Mouse (Mus musculus) neutrophil, adult 5-6 weeks (primary cell): Measurements from ENCODE around the gene Srsf5. TPM values are rescaled to one million over a fixed set of nuclear protein-coding genes. Genes with fewer than 3 reads are reported as not detected.

Source experiments
- ATAC-seq: fragments of 151-379, 151-347 bp; 2 replicates; pipeline ENCODE4 v1.8.0; 2017; ENCODE audit warnings: mild to moderate bottlenecking, moderate TSS enrichment; ENCODE audit not compliant: insufficient number of reproducible peaks, poor library complexity, low FRiP score, severe bottlenecking; ENCODE audit errors: extremely low read depth
- total RNA-seq: library from RNA; stranded (forward); fragments of 200-1000 nt; gene quantifications from 2 replicates; pipeline ENCODE4 v1.2.3, GENCODE M21; 2017

Srsf5 gene
- total RNA-seq: 1,537 and 1,538 TPM in 2 replicates

GRCm38 (mm10) chr12:80945334-80945995 lies at the start of gene Srsf5:
Gene Srsf5, plus strand, starts transcription at chr12:80945504.
- ATAC-seq: peak; percentile 86

GRCm38 (mm10) chr12:80909631-80910030 lies 35.7 kb upstream of the Srsf5 start:
- ATAC-seq: no peak

GRCm38 (mm10) chr12:80917764-80918163 lies 27.5 kb upstream of the Srsf5 start:
- ATAC-seq: peak; percentile 75

GRCm38 (mm10) chr12:80921301-80921700 lies 24.0 kb upstream of the Srsf5 start:
- ATAC-seq: no peak

- no peak for ATAC-seq
Measured at GRCm38 (mm10) chr12:80922869-80923268, 22.4 kb upstream of the Srsf5 start.

GRCm38 (mm10) chr12:80923602-80924001 lies 21.7 kb upstream of the Srsf5 start:
- no peak for ATAC-seq

GRCm38 (mm10) chr12:80924205-80924604 lies 21.1 kb upstream of the Srsf5 start:
- no peak for ATAC-seq

GRCm38 (mm10) chr12:80925919-80926318 lies 19.4 kb upstream of the Srsf5 start:
- ATAC-seq: no peak

GRCm38 (mm10) chr12:80926550-80926949 lies 18.8 kb upstream of the Srsf5 start:
- ATAC-seq: no peak

- ATAC-seq: no peak
Measured at GRCm38 (mm10) chr12:80927518-80927917, 17.8 kb upstream of the Srsf5 start.

GRCm38 (mm10) chr12:80928881-80929280 lies 16.4 kb upstream of the Srsf5 start:
- ATAC-seq: no peak

- ATAC-seq: no peak
Measured at GRCm38 (mm10) chr12:80930141-80930540, 15.2 kb upstream of the Srsf5 start.

GRCm38 (mm10) chr12:80931402-80932140 lies 13.7 kb upstream of the Srsf5 start:
- no peak for ATAC-seq

GRCm38 (mm10) chr12:80932865-80933264 lies 12.4 kb upstream of the Srsf5 start:
- ATAC-seq: no peak

GRCm38 (mm10) chr12:80936751-80937150 lies 8.6 kb upstream of the Srsf5 start:
- ATAC-seq: no peak

- ATAC-seq: no peak
Measured at GRCm38 (mm10) chr12:80937331-80938029, 7.8 kb upstream of the Srsf5 start.

GRCm38 (mm10) chr12:80938642-80939041 lies 6.7 kb upstream of the Srsf5 start:
- peak; percentile 78 for ATAC-seq

- ATAC-seq: peak; percentile 38
Measured at GRCm38 (mm10) chr12:80939165-80939564, 6.1 kb upstream of the Srsf5 start.

- no peak for ATAC-seq
Measured at GRCm38 (mm10) chr12:80941886-80942285, 3.4 kb upstream of the Srsf5 start.

GRCm38 (mm10) chr12:80943395-80943794 lies 1.9 kb upstream of the Srsf5 start:
- no peak for ATAC-seq
